Mouse (Mus musculus) heart, adult 2 months (tissue): ENCODE data around the gene Fam221b.

Experiments
- CTCF ChIP-seq: fragments of 200-600 bp; IDR thresholded peaks from 2 replicates; pipeline ENCODE4 v1.8.1; 2022; ENCODE audit warnings: antibody characterized with exemption, mild to moderate bottlenecking, moderate library complexity
- EP300 ChIP-seq: fragments of 200-500 bp; IDR thresholded peaks from 2 replicates; pipeline ENCODE4 v1.6.1; 2011; ENCODE audit warnings: low read depth, low read length, control low read depth; ENCODE audit not compliant: insufficient read depth

- no peak for TF ChIP-seq CTCF
- no peak for TF ChIP-seq EP300
Measured at GRCm38 (mm10) chr4:43679416-43680043, 10.6 kb upstream of the Fam221b start.
